Mouse (Mus musculus) B cell, adult 2 months (primary cell): ENCODE measurements around the gene Slc37a4.
"Not testable (repeated sequence)": the region's sequence is repeated elsewhere in the genome, so short reads cannot be mapped to it uniquely, and the experiment has no call there.

Experiments used
- DNase-seq, 2 experiments: peaks; one replicate each; pipeline ENCODE4 v3.0.0; 2022

Gene Slc37a4

DNA sequence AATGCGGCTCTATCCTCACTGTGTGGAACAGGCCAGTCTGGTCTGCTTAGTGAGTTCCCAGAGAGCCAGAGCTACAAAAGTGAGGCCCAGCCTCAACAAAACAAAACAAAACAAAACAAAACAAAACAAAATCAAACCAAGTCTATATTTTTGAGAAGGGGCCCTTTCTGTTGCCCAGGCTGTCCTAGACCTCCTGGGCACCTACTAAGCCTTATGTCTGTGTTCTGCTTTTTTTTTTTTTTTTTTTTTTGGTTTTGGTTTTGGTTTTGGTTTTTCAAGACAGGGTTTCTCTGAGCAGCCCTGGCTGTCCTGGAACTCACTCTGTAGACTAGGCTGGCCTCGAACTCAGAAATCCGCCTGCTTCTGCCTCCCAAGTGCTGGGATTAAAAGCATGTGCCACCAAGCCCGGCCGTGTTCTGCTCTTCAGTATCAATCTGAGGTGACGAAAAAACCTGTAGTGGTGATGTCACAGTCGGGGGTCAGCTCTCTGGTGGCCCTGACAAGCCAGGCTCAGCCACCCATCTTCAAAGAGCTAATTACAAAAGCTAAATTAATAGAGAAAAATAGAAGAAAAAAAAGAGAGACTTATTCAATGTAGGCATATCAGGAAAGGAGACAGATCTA is 47.9 kb downstream of the Slc37a4 start:
- not testable (repeated sequence) for DNase-seq

GRCm38 (mm10) chr9:44450387-44450786 is 53.7 kb downstream of the Slc37a4 start:
- DNase-seq = peak; percentile 61 to 66
